Mouse (Mus musculus) adrenal gland, postnatal 14 days (tissue): ENCODE results near the gene Lrch4. TPM values are rescaled to one million over a fixed set of nuclear protein-coding genes. Genes with fewer than 3 reads are reported as not detected.
"Not testable (repeated sequence)": the region's sequence is repeated elsewhere in the genome, so short reads cannot be mapped to it uniquely, and the experiment has no call there.

Experiments used
- DNase-seq: peaks from one replicate; pipeline ENCODE4 v3.0.0; 2021; ENCODE audit warnings: mixed read lengths
- total RNA-seq: library from RNA; stranded (reverse); gene quantifications from 2 replicates; pipeline ENCODE4 v1.2.3, GENCODE M21; 2021

Lrch4 gene
- total RNA-seq, 1 experiment from 2014 or later = 30.1 TPM

- peak; percentile 88 for DNase-seq
Measured at GRCm38 (mm10) chr5:137611245-137611602, 17.7 kb upstream of the Lrch4 start.

GRCm38 (mm10) chr5:137613076-137613475, 15.8 kb upstream of the Lrch4 start:
- DNase-seq = no peak

GRCm38 (mm10) chr5:137613550-137613949, 15.4 kb upstream of the Lrch4 start, which contains the start of gene Pcolce:
Pcolce (minus strand) TSS chr5:137613784.
- DNase-seq = peak; percentile 78

GRCm38 (mm10) chr5:137614921-137615320, 14.0 kb upstream of the Lrch4 start:
- DNase-seq = not testable (repeated sequence)

GRCm38 (mm10) chr5:137615347-137615746, 13.6 kb upstream of the Lrch4 start:
- no peak for DNase-seq

DNA sequence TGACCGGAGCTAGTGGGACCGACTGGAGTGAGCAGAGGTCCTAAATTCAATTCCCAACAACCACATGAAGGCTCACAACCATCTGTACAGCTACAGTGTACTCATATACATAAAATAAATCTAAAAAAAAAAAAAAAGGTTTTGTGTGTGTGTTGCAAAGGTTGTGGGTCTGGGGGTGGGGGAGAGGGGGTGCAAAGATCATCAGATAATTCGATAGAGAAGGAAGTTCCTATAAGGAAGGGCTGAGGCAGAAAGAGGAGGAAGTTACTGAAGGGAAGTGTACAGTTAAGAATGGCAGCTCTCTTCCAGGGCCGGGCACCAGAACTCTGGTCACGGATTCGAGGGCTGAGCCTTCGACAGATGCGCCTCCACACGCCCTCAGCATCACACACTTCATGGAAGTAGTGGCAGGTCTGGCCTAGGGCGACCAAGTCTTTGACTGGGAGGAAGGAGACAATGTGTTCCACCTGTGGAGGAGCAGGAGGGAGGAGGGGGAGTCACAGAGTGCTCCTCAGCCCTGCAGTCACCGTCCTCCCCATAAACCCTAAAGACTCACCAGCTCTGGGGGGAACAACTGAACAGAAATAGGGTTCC, 4.9 kb upstream of the Lrch4 start:
- DNase-seq = no peak

DNA sequence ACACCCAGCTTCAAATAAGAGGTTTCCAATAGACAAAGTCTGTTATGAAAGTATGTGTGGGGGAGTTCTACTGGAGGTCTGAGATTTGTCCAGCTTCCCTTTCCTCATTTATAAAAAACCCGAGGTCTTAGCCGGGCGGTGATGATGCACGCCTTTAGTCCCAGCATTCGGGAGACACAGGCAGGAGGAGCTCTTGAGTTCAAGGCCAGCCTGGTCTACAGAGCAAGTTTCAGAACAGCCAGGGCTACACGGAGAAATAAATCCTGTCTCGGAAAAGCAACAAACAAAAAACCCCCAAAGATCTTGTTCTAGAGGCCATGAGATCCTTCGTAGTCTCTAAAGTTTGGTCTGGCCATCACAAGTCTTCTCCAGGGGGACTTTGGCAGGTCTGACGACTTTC, 930 bp upstream of the Lrch4 start:
- DNase-seq = peak; percentile 62

DNA sequence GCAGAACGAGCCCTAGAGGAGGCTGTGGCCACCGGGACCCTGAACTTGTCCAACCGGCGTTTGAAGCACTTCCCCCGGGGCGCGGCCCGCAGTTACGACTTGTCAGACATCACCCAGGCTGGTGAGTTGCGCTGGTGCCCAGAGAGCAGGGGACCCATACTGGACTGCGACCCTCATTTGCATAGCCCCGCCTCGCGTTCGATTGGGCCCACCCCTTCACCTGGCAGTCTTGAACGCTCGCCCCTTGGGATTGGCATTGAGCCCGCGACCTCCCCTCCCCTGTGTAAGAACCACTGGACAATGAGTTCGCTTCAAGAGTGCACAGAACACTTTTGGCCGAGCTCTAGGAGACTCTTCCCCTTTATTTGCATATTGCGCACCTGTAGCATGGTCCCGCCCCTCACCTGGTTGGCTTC, 393 bp downstream of the Lrch4 start:
- no peak for DNase-seq

GRCm38 (mm10) chr5:137629906-137630545, 1.1 kb downstream of the Lrch4 start:
- DNase-seq = peak; percentile 19

GRCm38 (mm10) chr5:137630602-137631001, 1.7 kb downstream of the Lrch4 start:
- peak; percentile 9 for DNase-seq

- DNase-seq = peak; percentile 50
Measured at GRCm38 (mm10) chr5:137631171-137631570, 2.2 kb downstream of the Lrch4 start.

DNA sequence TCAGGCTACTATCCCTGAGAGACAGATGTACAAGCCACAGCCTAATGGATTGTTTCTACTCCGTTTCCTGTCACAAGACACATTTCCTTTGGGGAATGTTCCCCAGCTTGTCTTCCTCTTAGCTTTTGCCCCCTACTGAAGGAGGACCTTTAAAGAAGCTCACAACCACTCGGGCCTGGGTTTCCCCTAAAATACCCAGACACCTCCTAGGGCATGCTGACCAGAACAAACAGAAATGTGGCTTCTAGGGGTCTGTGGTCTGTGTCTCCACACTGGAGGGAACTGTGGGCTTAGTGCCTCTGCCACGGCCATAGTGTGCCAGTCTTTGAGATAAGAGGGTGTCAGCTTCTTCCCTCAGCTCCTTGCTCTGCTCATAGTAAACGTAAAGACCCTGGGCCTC, 2.7 kb downstream of the Lrch4 start:
- DNase-seq = no peak

GRCm38 (mm10) chr5:137633397-137634084, 4.6 kb downstream of the Lrch4 start:
- no peak for DNase-seq

DNA sequence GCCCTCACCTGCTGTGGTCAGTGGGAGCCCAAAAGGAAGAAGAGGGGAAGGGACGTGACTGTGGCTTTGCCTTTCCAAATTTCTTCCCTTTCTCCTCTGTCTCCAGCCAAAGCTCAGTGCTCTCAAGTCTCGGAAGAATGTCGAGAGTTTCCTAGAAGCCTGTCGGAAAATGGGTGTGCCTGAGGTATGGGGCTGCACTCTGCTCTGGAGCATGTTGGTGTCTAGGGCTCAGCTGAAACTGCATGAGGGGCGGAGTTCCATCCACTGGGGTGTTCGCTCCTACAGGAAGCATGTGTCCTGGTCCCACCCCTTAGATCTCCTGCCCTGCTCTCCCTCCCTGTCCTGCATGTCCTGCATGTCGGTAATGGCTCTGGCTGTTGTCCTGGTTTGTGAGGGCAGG, 10.6 kb downstream of the Lrch4 start:
- DNase-seq = no peak

- peak; percentile 68 for DNase-seq
Measured at GRCm38 (mm10) chr5:137641054-137641453, 12.1 kb downstream of the Lrch4 start, which contains the start of gene Sap25. Sap25 (plus strand) TSS chr5:137641334.

DNA sequence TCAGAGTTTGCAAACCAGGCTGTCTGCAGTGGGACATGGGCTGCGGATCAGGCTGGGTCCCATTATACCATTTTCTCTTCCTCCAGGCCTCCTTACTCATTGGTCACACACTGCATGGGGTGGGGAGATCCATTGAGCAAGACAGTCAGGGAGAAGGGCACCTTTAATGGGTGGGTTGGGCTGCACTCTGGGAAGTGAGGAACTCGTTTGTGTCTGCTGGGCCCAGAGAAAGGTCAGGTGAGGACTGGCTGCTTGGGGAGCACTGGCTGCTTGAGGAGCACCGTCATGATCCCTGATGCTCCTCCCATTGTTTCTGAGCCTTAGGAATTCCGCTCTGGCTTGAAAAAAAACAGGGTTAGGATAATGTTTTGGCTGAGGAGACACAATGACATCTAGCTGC, 14.0 kb downstream of the Lrch4 start:
- no peak for DNase-seq

GRCm38 (mm10) chr5:137644484-137644883, 15.6 kb downstream of the Lrch4 start:
- DNase-seq = peak; percentile 48

- DNase-seq = peak; percentile 41
Measured at GRCm38 (mm10) chr5:137645091-137645651, 16.2 kb downstream of the Lrch4 start.

- DNase-seq = peak; percentile 63
Measured at GRCm38 (mm10) chr5:137645652-137646091, 16.8 kb downstream of the Lrch4 start, which contains the start of gene Irs3. Irs3 (minus strand) TSS chr5:137645714.

DNA sequence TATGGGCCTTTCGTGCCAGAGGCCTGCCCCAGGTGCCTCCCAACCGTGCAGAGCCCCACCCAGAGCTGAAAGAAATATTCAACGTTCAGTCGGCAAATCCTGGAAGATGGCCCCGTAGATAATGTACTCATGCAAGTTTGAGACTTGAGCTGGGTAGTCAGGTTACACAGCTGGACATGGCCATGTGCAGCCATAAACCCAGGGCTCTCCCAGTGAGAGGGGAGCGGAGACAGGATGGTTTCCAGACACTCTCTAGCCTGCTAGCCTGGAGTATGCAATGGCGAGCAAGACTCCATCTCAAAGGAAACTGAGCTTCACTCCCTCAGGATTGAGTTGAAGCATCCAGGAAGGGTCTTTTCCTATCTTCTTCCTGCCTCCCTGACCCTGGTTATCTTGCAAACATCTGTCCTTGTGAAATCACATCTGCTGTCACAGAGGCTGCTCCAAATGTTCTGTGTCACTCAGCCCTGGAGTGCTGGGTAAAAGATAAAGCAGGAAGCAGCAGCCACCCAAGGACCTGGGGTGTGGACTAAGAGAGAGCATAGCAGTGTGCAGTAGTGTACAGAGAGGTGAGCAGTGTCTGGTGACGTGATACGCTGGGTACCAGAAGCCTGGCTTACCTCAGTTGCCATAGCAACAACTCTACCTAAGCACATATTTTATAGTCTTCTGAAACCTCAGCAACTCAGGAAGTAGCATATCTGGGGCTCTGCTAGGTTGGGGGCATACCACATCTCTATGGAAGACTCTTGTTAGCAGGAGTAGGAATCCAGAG, 19.1 kb downstream of the Lrch4 start:
- DNase-seq = peak; percentile 34

- DNase-seq = peak; percentile 15
Measured at GRCm38 (mm10) chr5:137649251-137649650, 20.3 kb downstream of the Lrch4 start.
